Mouse (Mus musculus) hematopoietic stem cell, adult 5-6 weeks (primary cell): ENCODE measurements around the gene Sv2a. TPM values are rescaled to one million over a fixed set of nuclear protein-coding genes. Genes with fewer than 3 reads are reported as not detected.

Experiments used
- ATAC-seq, 2 experiments: fragments of 125-278 bp in 1 of 2; replicated peaks in 1 of 2; 2 replicates each; pipeline ENCODE4 v1.8.0; 2016 to 2017; ENCODE audit warnings: inconsistent platforms in 2 of 2, mild to moderate bottlenecking in 2 of 2, moderate number of reproducible peaks in 2 of 2, low read depth in 1 of 2, moderate TSS enrichment in 1 of 2; ENCODE audit not compliant: low FRiP score in 2 of 2, poor library complexity in 2 of 2, severe bottlenecking in 2 of 2, insufficient read depth in 1 of 2, low TSS enrichment in 1 of 2
- total RNA-seq: library from RNA; stranded (forward); fragments of 172-1452, 232-1000 nt; gene quantifications from 2 replicates; pipeline ENCODE4 v1.2.3, GENCODE M21; 2017

Gene Sv2a
- total RNA-seq, 1 experiment from 2014 or later: 1.2 TPM

GRCm38 (mm10) chr3:96234914-96235313 lies 54.0 kb downstream of the Sv2a start:
- ATAC-seq: no peak

- ATAC-seq: no peak
Measured at GRCm38 (mm10) chr3:96235836-96236235, 54.9 kb downstream of the Sv2a start.

GRCm38 (mm10) chr3:96236834-96237334 lies 55.9 kb downstream of the Sv2a start:
- ATAC-seq: no peak

GRCm38 (mm10) chr3:96237335-96237903 lies 56.5 kb downstream of the Sv2a start:
- ATAC-seq: no peak

GRCm38 (mm10) chr3:96237904-96238511 lies 57.1 kb downstream of the Sv2a start:
- no peak for ATAC-seq

- peak; percentile 74 to 80 for ATAC-seq
Measured at GRCm38 (mm10) chr3:96238954-96239793, 58.2 kb downstream of the Sv2a start, which contains the start of gene Hist2h3c2. TSS of gene Hist2h3c2 (minus strand) at chr3:96239127.

GRCm38 (mm10) chr3:96239949-96240798 lies 59.2 kb downstream of the Sv2a start, which contains the start of gene Hist2h2aa2:
TSS of gene Hist2h2aa2 (minus strand) at chr3:96240276.
- peak; percentile 80 to 81 for ATAC-seq

GRCm38 (mm10) chr3:96240799-96241197 lies 59.8 kb downstream of the Sv2a start:
- ATAC-seq: no peak

- no peak for ATAC-seq
Measured at GRCm38 (mm10) chr3:96243921-96244572, 63.1 kb downstream of the Sv2a start.

Other genes starting within 250 kb of the Sv2a start
- gene Plekho1, start 185.2 kb upstream of the Sv2a start, total RNA-seq: 37.5 and 41.6 TPM in 2 replicates
- gene Vps45, start 122.7 kb upstream of the Sv2a start, total RNA-seq: 14.0 and 29.1 TPM in 2 replicates
- 24.3 and 34.7 TPM in 2 replicates for gene Otud7b, start 76.6 kb upstream of the Sv2a start, total RNA-seq
- gene Mtmr11, start 19.1 kb upstream of the Sv2a start, total RNA-seq: not detected in 2 replicates
- gene Sf3b4, start 8.8 kb upstream of the Sv2a start, total RNA-seq: 15.9 and 24.9 TPM in 2 replicates
- 34.6 and 41.7 TPM in 2 replicates for gene Bola1, start 38.6 kb downstream of the Sv2a start, total RNA-seq
- 114 and 199 TPM in 2 replicates for gene Hist2h2ab, start 38.7 kb downstream of the Sv2a start, total RNA-seq
- gene Hist2h2ac, start 39.7 kb downstream of the Sv2a start, total RNA-seq: 1,288 and 1,422 TPM in 2 replicates
- 11.9 and 14.6 TPM in 2 replicates for gene Hist2h2be, start 40.0 kb downstream of the Sv2a start, total RNA-seq
- 51.2 and 125 TPM in 2 replicates for gene Hist2h3c2, start 58.0 kb downstream of the Sv2a start, total RNA-seq
- 336 and 1,520 TPM in 2 replicates for gene Hist2h2aa2, start 59.1 kb downstream of the Sv2a start, total RNA-seq
- 3,498 and 3,576 TPM in 2 replicates for gene Hist2h2aa1, start 64.3 kb downstream of the Sv2a start, total RNA-seq
- gene Hist2h3c1, start 65.5 kb downstream of the Sv2a start, total RNA-seq: 3.7 TPM in 1 of 2 replicates, not detected in the other
- gene Hist2h4, start 82.2 kb downstream of the Sv2a start, total RNA-seq: 44.6 and 53.3 TPM in 2 replicates
- gene Hist2h3b, start 87.5 kb downstream of the Sv2a start, total RNA-seq: 222 and 285 TPM in 2 replicates
- 3,457 and 7,416 TPM in 2 replicates for gene Hist2h2bb, start 88.6 kb downstream of the Sv2a start, total RNA-seq
- gene Fcgr1, start 112.8 kb downstream of the Sv2a start, total RNA-seq: 1.7 and 4.9 TPM in 2 replicates